Mouse (Mus musculus) MEL (cell line): ENCODE results near the gene Sod1. TPM values are rescaled to one million over a fixed set of nuclear protein-coding genes. Genes with fewer than 3 reads are reported as not detected.

Source experiments
- DNase-seq: peaks from one replicate; pipeline ENCODE4 v3.0.0; 2011; ENCODE audit warnings: low read depth, low spot score
- H3K27ac ChIP-seq: 2 replicates; pipeline ENCODE4 v1.5.1; 2012; ENCODE audit warnings: low read depth, mild to moderate bottlenecking, control low read depth, low read length, moderate library complexity; ENCODE audit not compliant: control insufficient read depth
- H3K27me3 ChIP-seq, 2 experiments: fragments of 150-350 bp in 1 of 2; sonication (generic) in 1 of 2; 2 replicates each; pipeline ENCODE4 v1.6.1; 2012; ENCODE audit warnings: low read length in 2 of 2, mild to moderate bottlenecking in 2 of 2, improper control_type of control experiment in 1 of 2, moderate library complexity in 1 of 2; ENCODE audit not compliant: insufficient read depth in 2 of 2, control insufficient read depth in 1 of 2
- H3K36me3 ChIP-seq, 2 experiments: 2 replicates each; pipeline ENCODE4 v1.6.1; 2012 to 2014; ENCODE audit warnings: low read length in 2 of 2, improper control_type of control experiment in 1 of 2, inconsistent platforms in 1 of 2, mild to moderate bottlenecking in 1 of 2; ENCODE audit not compliant: insufficient read depth in 2 of 2, control insufficient read depth in 1 of 2
- H3K4me1 ChIP-seq, 2 experiments: fragments of 150-350 bp in 1 of 2; sonication (generic) in 1 of 2; 2 replicates each; pipeline ENCODE4 v1.6.1; 2012; ENCODE audit warnings: low read length in 2 of 2, improper control_type of control experiment in 1 of 2, mild to moderate bottlenecking in 1 of 2; ENCODE audit not compliant: insufficient read depth in 2 of 2, control insufficient read depth in 1 of 2
- H3K4me3 ChIP-seq, 2 experiments: fragments of 150-350 bp in 1 of 2; sonication (generic) in 1 of 2; 2 replicates each; pipeline ENCODE4 v1.5.1; 2012; ENCODE audit warnings: low read depth in 2 of 2, low read length in 2 of 2, mild to moderate bottlenecking in 2 of 2, moderate library complexity in 2 of 2, control low read depth in 1 of 2, improper control_type of control experiment in 1 of 2; ENCODE audit not compliant: control insufficient read depth in 1 of 2, insufficient read depth in 1 of 2
- H3K79me2 ChIP-seq: 2 replicates; pipeline ENCODE4 v1.6.1; 2012; ENCODE audit warnings: mild to moderate bottlenecking, low read length, moderate library complexity; ENCODE audit not compliant: control insufficient read depth, poor library complexity, insufficient read depth
- H3K9ac ChIP-seq: 2 replicates; pipeline ENCODE4 v1.6.1; 2012; ENCODE audit warnings: low read depth, mild to moderate bottlenecking, control low read depth, low read length, moderate library complexity; ENCODE audit not compliant: control insufficient read depth, poor library complexity, severe bottlenecking
- H3K9me3 ChIP-seq: fragments of 150-350 bp; sonication (generic); replicated peaks from 2 replicates; pipeline ENCODE4 v1.6.1; 2012; ENCODE audit warnings: mild to moderate bottlenecking, low read length, improper control_type of control experiment, moderate library complexity; ENCODE audit not compliant: insufficient read depth
- CHD2 ChIP-seq: IDR thresholded peaks from 2 replicates; pipeline ENCODE4 v1.6.1; 2011; ENCODE audit warnings: low read length, improper control_type of control experiment
- CTCF ChIP-seq, 3 experiments: IDR thresholded peaks in 2 of 3; conservative IDR thresholded peaks in 1 of 3; 2 replicates each; pipeline ENCODE4 v1.5.1; 2011 to 2012; ENCODE audit warnings: low read length in 3 of 3, low read depth in 2 of 3, mild to moderate bottlenecking in 2 of 3, improper control_type of control experiment in 1 of 3, inconsistent platforms in 1 of 3, mixed read lengths in 1 of 3, moderate library complexity in 1 of 3; ENCODE audit not compliant: control insufficient read depth in 1 of 3, insufficient read depth in 1 of 3, poor library complexity in 1 of 3, severe bottlenecking in 1 of 3
- ELF1 ChIP-seq: IDR thresholded peaks from 2 replicates; pipeline ENCODE4 v1.6.1; 2014; ENCODE audit warnings: low read depth, mild to moderate bottlenecking, inconsistent platforms, low read length, improper control_type of control experiment, moderate library complexity
- EP300 ChIP-seq, 2 experiments: IDR thresholded peaks; 2 replicates each; pipeline ENCODE4 v1.6.1; 2011; ENCODE audit warnings: improper control_type of control experiment in 2 of 2, low read length in 2 of 2, low read depth in 1 of 2, mild to moderate bottlenecking in 1 of 2
- ETS1 ChIP-seq: IDR thresholded peaks from 2 replicates; pipeline ENCODE4 v1.6.1; 2012; ENCODE audit warnings: low read depth, mild to moderate bottlenecking, inconsistent platforms, low read length, improper control_type of control experiment, moderate library complexity
- GABPA ChIP-seq: IDR thresholded peaks from 2 replicates; pipeline ENCODE4 v1.6.1; 2012; ENCODE audit warnings: low read depth, mild to moderate bottlenecking, inconsistent platforms, low read length, improper control_type of control experiment, moderate library complexity
- HCFC1 ChIP-seq: IDR thresholded peaks from 2 replicates; pipeline ENCODE4 v1.6.1; 2012; ENCODE audit warnings: low read depth, mild to moderate bottlenecking, inconsistent platforms, low read length, improper control_type of control experiment, moderate library complexity
- JUND ChIP-seq: IDR thresholded peaks from 2 replicates; pipeline ENCODE4 v1.6.1; 2011; ENCODE audit warnings: low read depth, mild to moderate bottlenecking, improper control_type of control experiment, low read length
- KAT2A ChIP-seq: conservative IDR thresholded peaks from 2 replicates; pipeline ENCODE4 v1.6.1; 2012; ENCODE audit warnings: low read depth, low read length, improper control_type of control experiment, inconsistent platforms
- MAFK ChIP-seq: IDR thresholded peaks from 2 replicates; pipeline ENCODE4 v1.6.1; 2011; ENCODE audit warnings: low read depth, mild to moderate bottlenecking, low read length, improper control_type of control experiment, borderline replicate concordance
- MAX ChIP-seq: IDR thresholded peaks from 2 replicates; pipeline ENCODE4 v1.6.1; 2011; ENCODE audit warnings: low read length, improper control_type of control experiment
- MEF2A ChIP-seq: IDR thresholded peaks from 2 replicates; pipeline ENCODE4 v1.6.1; 2014; ENCODE audit warnings: low read depth, mild to moderate bottlenecking, inconsistent platforms, low read length, improper control_type of control experiment; ENCODE audit not compliant: poor library complexity, insufficient replicate concordance, severe bottlenecking; ENCODE audit errors: extremely low read depth
- MXI1 ChIP-seq: IDR thresholded peaks from 2 replicates; pipeline ENCODE4 v1.6.1; 2011; ENCODE audit warnings: mild to moderate bottlenecking, low read depth, low read length, improper control_type of control experiment
- MYB ChIP-seq: IDR thresholded peaks from 2 replicates; pipeline ENCODE4 v1.6.1; 2011; ENCODE audit warnings: mild to moderate bottlenecking, low read depth, low read length, improper control_type of control experiment
- MYC ChIP-seq: IDR thresholded peaks from 2 replicates; pipeline ENCODE4 v1.6.1; 2011; ENCODE audit warnings: low read depth, mild to moderate bottlenecking, low read length, improper control_type of control experiment, moderate library complexity
- NELFE ChIP-seq: IDR thresholded peaks from 2 replicates; pipeline ENCODE4 v1.6.1; 2011; ENCODE audit warnings: low read depth, low read length, improper control_type of control experiment
- NRF1 ChIP-seq: IDR thresholded peaks from 2 replicates; pipeline ENCODE4 v1.6.1; 2014; ENCODE audit warnings: low read depth, mild to moderate bottlenecking, inconsistent platforms, low read length, improper control_type of control experiment, moderate library complexity; ENCODE audit not compliant: poor library complexity, insufficient read depth, severe bottlenecking
- POLR2AphosphoS5 ChIP-seq: IDR thresholded peaks from 2 replicates; pipeline ENCODE4 v1.6.1; 2012; ENCODE audit warnings: low read depth, borderline replicate concordance, mild to moderate bottlenecking, inconsistent platforms, low read length, moderate library complexity, mixed read lengths
- RAD21 ChIP-seq: IDR thresholded peaks from 2 replicates; pipeline ENCODE4 v1.6.1; 2011; ENCODE audit warnings: mild to moderate bottlenecking, low read depth, low read length, improper control_type of control experiment
- RCOR1 ChIP-seq: IDR thresholded peaks from 2 replicates; pipeline ENCODE4 v1.6.1; 2012; ENCODE audit warnings: low read depth, mild to moderate bottlenecking, inconsistent platforms, low read length, improper control_type of control experiment
- SIN3A ChIP-seq: IDR thresholded peaks from 2 replicates; pipeline ENCODE4 v1.6.1; 2012; ENCODE audit warnings: low read length, improper control_type of control experiment, inconsistent platforms
- SMC3 ChIP-seq: IDR thresholded peaks from 2 replicates; pipeline ENCODE4 v1.6.1; 2011; ENCODE audit warnings: low read depth, low read length, improper control_type of control experiment
- TAL1 ChIP-seq: IDR thresholded peaks from 2 replicates; pipeline ENCODE4 v1.6.1; 2012; ENCODE audit warnings: mild to moderate bottlenecking, inconsistent platforms, low read length, moderate library complexity, mixed read lengths
- TBP ChIP-seq: IDR thresholded peaks from 2 replicates; pipeline ENCODE4 v1.8.0; 2011; ENCODE audit warnings: low read depth, low read length, improper control_type of control experiment
- UBTF ChIP-seq: IDR thresholded peaks from 2 replicates; pipeline ENCODE4 v1.6.1; 2012; ENCODE audit warnings: low read depth, mild to moderate bottlenecking, inconsistent platforms, low read length, improper control_type of control experiment, moderate library complexity, borderline replicate concordance; ENCODE audit not compliant: insufficient read depth
- USF1 ChIP-seq: IDR thresholded peaks from 2 replicates; pipeline ENCODE4 v1.6.1; 2014; ENCODE audit warnings: low read depth, mild to moderate bottlenecking, inconsistent platforms, low read length, improper control_type of control experiment, moderate library complexity
- USF2 ChIP-seq, 2 experiments: IDR thresholded peaks; 2 replicates each; pipeline ENCODE4 v1.6.1; 2011 to 2012; ENCODE audit warnings: improper control_type of control experiment in 2 of 2, low read length in 2 of 2, borderline replicate concordance in 1 of 2, inconsistent platforms in 1 of 2, low read depth in 1 of 2, mild to moderate bottlenecking in 1 of 2; ENCODE audit not compliant: insufficient read depth in 1 of 2
- ZC3H11A ChIP-seq: IDR thresholded peaks from 2 replicates; pipeline ENCODE4 v1.6.1; 2012; ENCODE audit warnings: low read depth, mild to moderate bottlenecking, inconsistent platforms, low read length, improper control_type of control experiment
- ZKSCAN1 ChIP-seq: IDR thresholded peaks from 2 replicates; pipeline ENCODE4 v1.6.1; 2012; ENCODE audit warnings: low read depth, mild to moderate bottlenecking, inconsistent platforms, low read length, improper control_type of control experiment, moderate library complexity
- ZMIZ1 ChIP-seq: IDR thresholded peaks from 2 replicates; pipeline ENCODE4 v1.6.1; 2012; ENCODE audit warnings: low read depth, mild to moderate bottlenecking, inconsistent platforms, low read length, improper control_type of control experiment, moderate library complexity
- polyA plus RNA-seq, 2 experiments: library from polyadenylated mRNA; stranded (reverse) in 1 of 2; unstranded in 1 of 2; fragments of >175 nt in 1 of 2; fragments of >200 nt in 1 of 2; gene quantifications; 2 replicates each; pipeline versions ENCODE4 v1.2.1 to v1.2.4; 2012; ENCODE audit warnings: low replicate concordance in 2 of 2, low read depth in 1 of 2; ENCODE audit not compliant: insufficient read length in 2 of 2, insufficient read depth in 1 of 2, missing spikeins in 1 of 2
- total RNA-seq: library from RNA; depleted of rRNA; stranded (reverse); fragments of 300-350 nt; gene quantifications from 2 replicates; pipeline ENCODE4 v1.2.3, GENCODE M21; 2012

Gene Sod1
- total and polyA plus RNA-seq, 3 experiments: 380 to 1,094 (median 474) TPM

DNA sequence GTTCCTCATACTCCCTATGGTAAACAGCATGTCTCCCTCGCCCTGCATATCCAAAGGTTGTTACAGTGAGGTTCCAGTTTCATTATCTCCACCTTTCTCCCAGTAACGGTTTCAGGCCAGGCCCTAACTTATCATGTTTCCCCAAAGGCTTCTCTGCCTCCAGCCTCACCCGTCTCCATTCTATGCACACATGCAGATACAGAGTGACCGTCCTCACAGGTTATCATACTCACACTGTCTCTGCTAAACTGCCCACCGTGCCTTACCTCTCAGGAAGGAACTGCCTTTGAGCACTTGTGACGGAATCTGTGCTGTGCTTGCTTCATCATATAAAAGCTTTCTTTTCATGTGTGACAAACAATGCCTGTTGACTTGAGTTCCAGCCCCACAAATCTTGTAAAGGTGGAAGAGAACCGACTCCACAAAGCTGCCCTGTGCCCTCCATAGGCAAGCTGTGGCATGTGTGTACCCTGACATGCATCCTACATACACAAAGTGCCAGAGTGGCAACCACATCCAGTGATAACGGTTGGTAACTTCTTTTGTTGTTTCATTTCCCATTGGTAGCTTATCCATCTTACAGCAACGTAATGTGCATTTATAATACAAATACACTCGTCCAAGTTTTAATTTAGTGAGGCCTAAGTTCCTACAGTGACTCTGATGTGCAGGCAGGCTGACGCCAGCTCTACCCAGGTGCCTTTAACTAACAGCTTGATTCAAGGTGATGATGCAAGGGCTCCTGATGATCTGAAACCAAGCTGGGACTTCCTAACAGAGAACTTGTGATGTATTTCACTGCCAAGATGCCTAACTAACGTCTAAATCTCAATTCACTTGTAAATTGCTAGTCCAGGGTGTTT is 6.8 kb upstream of the Sod1 start (continued):
- TF ChIP-seq TBP: no peak
- peak; percentile 53; the same call in 1 of the 2 replicates for TF ChIP-seq RCOR1
- peak; percentile 85 for TF ChIP-seq MYC
- no peak for TF ChIP-seq USF2 (IDR thresholded peaks at IDR 0.05; ENCODE audit: borderline replicate concordance in 1 of 2, insufficient read depth in 1 of 2, low read depth in 1 of 2, low read length in 2 of 2)
- TF ChIP-seq, all 39 proteins: peak for 21

DNA sequence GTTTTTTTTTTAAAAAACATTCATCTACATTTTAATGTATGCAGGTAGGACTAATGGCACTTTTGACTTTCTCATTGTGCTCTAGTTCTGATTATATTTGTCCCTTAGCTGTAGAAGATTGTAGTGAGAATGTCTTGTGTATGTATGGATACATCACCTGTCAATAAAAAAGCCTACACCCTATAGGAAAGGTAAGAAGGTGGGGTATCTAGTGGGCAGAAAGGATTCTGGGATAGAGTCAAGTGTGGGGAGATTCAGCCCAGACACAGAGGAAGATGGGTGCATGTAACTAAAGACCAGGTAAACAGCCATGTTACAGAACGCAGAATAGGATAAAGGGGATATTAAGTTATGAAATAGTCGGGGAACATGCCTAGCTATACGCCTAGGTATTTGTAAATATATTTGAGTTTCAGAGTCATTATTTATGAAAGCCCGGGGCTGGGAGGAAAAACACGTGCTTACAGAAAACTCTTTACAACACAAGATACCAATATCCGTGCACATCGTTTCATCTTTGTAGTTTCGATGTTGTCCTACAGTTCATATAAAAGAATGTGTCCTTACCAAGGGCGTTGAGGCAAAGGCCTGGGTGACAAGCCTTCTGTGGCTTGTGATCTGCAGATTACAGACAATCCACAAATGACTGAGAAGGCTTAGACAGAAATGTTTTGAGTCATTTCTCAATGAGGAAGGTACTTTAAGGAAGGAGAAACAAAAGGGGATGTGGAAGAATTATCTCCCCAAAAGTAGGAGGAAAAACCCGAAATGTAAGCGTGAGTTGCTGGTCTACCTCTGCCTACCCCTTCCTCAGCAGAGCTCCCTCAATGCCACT is 5.6 kb upstream of the Sod1 start:
- Histone ChIP-seq H3K9me3 (no peaks in the 10 kb centered on the region), H3K27me3 (no peaks in the 10 kb centered on the region), H3K4me1 (peaks cover 6 to 17% of the 10 kb centered on the region in 2 experiments), H3K79me2 (no peaks in the 10 kb centered on the region), H3K9ac (peak overlapping the region; percentile 70), H3K4me3 (peak overlapping the region; percentile 50 to 53), H3K27ac (peak overlapping the region; percentile 94), H3K36me3 (peaks cover 0 to 27% of the 10 kb centered on the region in 2 experiments; a peak in 2 of 4 replicates)
- peak; percentile 90 for DNase-seq
- TF ChIP-seq MAFK (no peak), SMC3 (no peak), NRF1 (no peak), KAT2A (no peak), UBTF (no peak), SIN3A (peak; percentile 70), ZMIZ1 (no peak), RAD21 (no peak), MEF2A (0 out of 2 replicates have a peak, but pooled peaks have one; percentile 28), GABPA (no peak), POLR2AphosphoS5 (no peak), TAL1 (peak; percentile 10; the same call in 1 of the 2 replicates), USF2 (IDR thresholded peaks at IDR 0.05; ENCODE audit: borderline replicate concordance in 1 of 2, insufficient read depth in 1 of 2, low read depth in 1 of 2, low read length in 2 of 2) (no peak), ZC3H11A (no peak), JUND (no peak; the same call in 1 of the 2 replicates), ELF1 (peak; percentile 45; the same call in 1 of the 2 replicates), EP300 (IDR thresholded peaks at IDR 0.05; ENCODE audit: low read depth in 1 of 2, low read length in 2 of 2) (peak; percentile 71 to 79), MXI1 (peak; percentile 78), MYB (no peak), USF1 (no peak), CTCF (IDR thresholded peaks at IDR 0.05 in 2 of 3, conservative IDR thresholded peaks at IDR 0.05 in 1 of 3; ENCODE audit: control insufficient read depth in 1 of 3, insufficient read depth in 1 of 3, low read depth in 2 of 3, low read length in 3 of 3, poor library complexity in 1 of 3, severe bottlenecking in 1 of 3) (no peak), HCFC1 (peak; percentile 40; the same call in 1 of the 2 replicates), NELFE (peak; percentile 41; the same call in 1 of the 2 replicates), CHD2 (no peak), MAX (peak; percentile 87), ETS1 (peak; percentile 77; the same call in 1 of the 2 replicates), ZKSCAN1 (no peak)
